Mouse (Mus musculus): ENCODE measurements at regions not wholly inside any gene's neighbourhood (a gene's known extent, or its start where the extent isn't known, plus 50 kb on each side); places are given as distances from the start of the nearest gene placed in this dataset.

GRCm38 (mm10) chr14:71891667-71892066, 600.0 kb downstream of the Gm9195 start:
- H3K9ac ChIP-seq = no peak overlapping the region
- 58% methylated on average over 1 of the region's 1 CpGs for WGBS

DNA sequence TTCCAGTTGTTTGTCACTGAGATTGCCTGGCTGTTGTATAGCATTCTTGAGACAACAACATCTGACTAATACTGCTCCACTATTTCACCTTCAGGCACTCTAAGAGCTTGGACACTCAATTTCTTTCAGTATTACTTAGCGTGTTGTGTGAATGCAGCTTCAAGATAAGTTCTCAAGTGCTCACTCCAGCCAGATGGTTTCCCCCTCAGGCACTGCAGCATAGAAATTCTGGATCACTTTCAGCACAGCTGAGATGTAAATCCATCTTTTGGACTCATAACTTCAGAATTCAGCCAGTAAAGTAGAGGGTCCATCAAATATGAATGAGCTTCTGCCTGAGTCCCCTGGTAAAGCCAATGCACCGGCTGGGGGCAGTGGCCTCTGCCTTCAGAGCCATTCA, 608.8 kb downstream of the Gm9195 start:
- H3K27ac ChIP-seq (ENCODE audit: poor library complexity, severe bottlenecking) = no peak overlapping the region
- H3K27me3 ChIP-seq (replicated peaks) = no peaks in the 10 kb centered on the region
- no peak overlapping the region for H3K4me3 ChIP-seq
- H3K9me3 ChIP-seq (replicated peaks) = no peaks in the 10 kb centered on the region
- no peaks in the 10 kb centered on the region for H3K36me3 ChIP-seq
- ATAC-seq (ENCODE audit: insufficient number of reproducible peaks, low FRiP score) = no peak
- H3K4me2 ChIP-seq = no peak overlapping the region
- no peak overlapping the region for H3K9ac ChIP-seq
- WGBS = 78% methylated on average over 2 of the region's 2 CpGs
- no peaks in the 10 kb centered on the region for H3K4me1 ChIP-seq (replicated peaks)

More at GRCm38 (mm10) chr14:71891667-71892066, 600.0 kb downstream of the Gm9195 start:
- Histone ChIP-seq H3K4me1 (replicated peaks) (no peaks in the 10 kb centered on the region), H3K4me3 (no peak overlapping the region), H3K27ac (ENCODE audit: poor library complexity, severe bottlenecking) (no peak overlapping the region), H3K36me3 (no peaks in the 10 kb centered on the region), H3K4me2 (no peak overlapping the region), H3K27me3 (replicated peaks) (no peaks in the 10 kb centered on the region), H3K9me3 (replicated peaks) (no peaks in the 10 kb centered on the region)
- ATAC-seq (ENCODE audit: insufficient number of reproducible peaks, low FRiP score) = no peak

DNA sequence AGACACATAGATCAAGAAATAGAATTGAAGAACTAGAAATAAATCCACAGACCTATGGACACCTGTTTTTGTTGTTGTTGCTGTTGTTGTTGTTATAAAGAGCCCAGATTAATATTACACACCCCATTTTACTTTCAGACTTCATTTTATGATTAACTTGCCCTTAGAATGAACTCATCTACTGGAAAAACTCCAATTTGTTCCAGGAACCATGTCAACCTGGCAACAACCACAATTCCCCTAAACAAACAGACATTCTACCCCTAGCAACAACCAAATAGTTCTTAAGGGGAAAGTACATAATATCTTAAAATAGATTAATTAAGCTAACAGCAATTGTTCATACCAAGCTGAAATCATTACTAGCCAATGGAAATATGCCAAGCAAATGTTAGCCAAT, 646.1 kb downstream of the Gm9195 start:
- Histone ChIP-seq H3K4me2 (no peak overlapping the region), H3K27me3 (replicated peaks) (no peaks in the 10 kb centered on the region), H3K36me3 (no peaks in the 10 kb centered on the region), H3K4me1 (replicated peaks) (no peaks in the 10 kb centered on the region), H3K9me3 (replicated peaks) (no peaks in the 10 kb centered on the region), H3K9ac (no peak overlapping the region), H3K4me3 (no peak overlapping the region), H3K27ac (ENCODE audit: poor library complexity, severe bottlenecking) (no peak overlapping the region)
- ATAC-seq (ENCODE audit: insufficient number of reproducible peaks, low FRiP score) = no peak

DNA sequence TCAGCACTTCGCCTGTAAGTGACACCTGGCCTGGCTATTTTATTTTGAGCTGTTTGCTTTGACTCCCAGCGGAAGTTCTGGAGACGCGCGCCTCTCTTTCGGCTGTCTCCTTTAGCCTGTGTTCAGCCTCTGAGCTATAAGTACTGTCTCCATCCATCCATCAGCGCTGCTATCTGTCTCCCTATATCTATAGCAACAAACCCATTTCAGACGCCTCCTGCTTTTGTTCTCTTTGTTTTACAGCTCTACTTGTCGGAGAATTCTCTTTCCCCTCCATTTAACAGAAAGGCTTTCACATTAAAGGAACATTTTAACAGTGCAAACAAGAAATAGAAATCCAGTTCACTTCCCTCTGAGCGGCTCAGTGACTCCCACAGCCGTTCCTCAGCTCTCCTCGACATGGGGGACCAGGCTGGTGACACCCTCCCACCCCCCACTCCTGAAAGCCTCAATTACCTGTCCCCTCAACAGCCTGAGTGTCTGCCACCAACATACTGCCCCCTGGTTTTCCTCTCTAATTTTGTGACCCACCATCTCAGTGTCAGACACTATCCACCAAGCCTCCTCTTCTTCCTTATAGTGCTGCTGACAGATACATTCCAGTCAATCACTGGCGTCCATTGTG, 682.7 kb downstream of the Gm9195 start:
- no peak overlapping the region for H3K27ac ChIP-seq (ENCODE audit: poor library complexity, severe bottlenecking)
- H3K4me2 ChIP-seq = no peak overlapping the region
- no peaks in the 10 kb centered on the region for H3K9me3 ChIP-seq (replicated peaks)
- no peak overlapping the region for H3K4me3 ChIP-seq
- ATAC-seq (ENCODE audit: insufficient number of reproducible peaks, low FRiP score) = no peak
- H3K27me3 ChIP-seq (replicated peaks) = no peaks in the 10 kb centered on the region
- H3K4me1 ChIP-seq (replicated peaks) = no peaks in the 10 kb centered on the region
- 57% methylated on average over 13 of the region's 13 CpGs for WGBS
- no peaks in the 10 kb centered on the region for H3K36me3 ChIP-seq
- no peak overlapping the region for H3K9ac ChIP-seq

DNA sequence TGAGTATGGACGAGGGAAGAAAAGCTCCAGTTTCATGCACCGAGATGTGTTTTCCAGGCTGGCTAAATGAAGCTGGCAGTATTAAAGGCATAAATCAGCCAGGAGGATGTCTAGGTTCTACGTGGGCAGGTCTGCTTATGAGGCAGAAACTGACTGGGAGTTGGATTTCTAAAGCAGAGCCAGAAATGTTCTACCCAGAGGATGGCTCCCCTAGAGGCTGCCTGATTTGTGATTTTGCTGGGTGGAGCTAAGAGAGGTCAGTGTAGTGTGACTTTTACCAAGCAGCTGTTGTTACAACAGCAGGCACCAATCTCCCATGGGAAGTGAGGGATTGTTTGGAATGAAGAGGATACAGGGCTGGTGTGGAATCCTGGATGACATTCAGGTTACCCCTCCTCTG, 686.0 kb downstream of the Gm9195 start:
- Histone ChIP-seq H3K36me3 (no peaks in the 10 kb centered on the region), H3K4me1 (replicated peaks) (no peaks in the 10 kb centered on the region), H3K9me3 (replicated peaks) (peaks cover 4% of the 10 kb centered on the region; the same call in 1 of the 2 replicates), H3K4me3 (no peak overlapping the region), H3K27ac (ENCODE audit: poor library complexity, severe bottlenecking) (no peak overlapping the region), H3K27me3 (replicated peaks) (no peaks in the 10 kb centered on the region), H3K9ac (no peak overlapping the region), H3K4me2 (no peak overlapping the region)
- no peak for ATAC-seq (ENCODE audit: insufficient number of reproducible peaks, low FRiP score)
- 81% methylated on average over 3 of the region's 3 CpGs for WGBS

DNA sequence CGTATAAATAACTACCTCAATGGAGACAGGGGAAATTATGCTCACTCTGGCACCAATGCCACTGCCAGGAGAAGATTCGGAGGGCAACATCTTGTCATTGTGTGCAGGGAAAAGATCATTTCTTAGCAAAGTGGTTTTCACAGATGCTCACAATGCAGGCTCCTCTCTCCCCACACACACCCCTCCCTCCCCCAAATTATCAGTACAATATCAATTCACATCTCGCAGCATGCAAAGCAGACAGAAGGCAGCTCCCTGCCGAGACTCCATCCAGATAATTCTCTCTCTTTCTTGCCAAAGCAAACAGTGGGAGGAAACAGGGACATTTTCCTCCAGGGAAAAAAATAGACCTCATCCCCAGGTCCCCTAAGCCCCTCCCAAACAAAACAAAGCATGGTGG, 691.8 kb downstream of the Gm9195 start:
- Histone ChIP-seq H3K27me3 (replicated peaks) (no peaks in the 10 kb centered on the region), H3K4me1 (replicated peaks) (no peaks in the 10 kb centered on the region), H3K4me3 (no peak overlapping the region), H3K27ac (ENCODE audit: poor library complexity, severe bottlenecking) (no peak overlapping the region), H3K9ac (no peak overlapping the region), H3K36me3 (no peaks in the 10 kb centered on the region), H3K9me3 (replicated peaks) (peaks cover 5% of the 10 kb centered on the region; the same call in 1 of the 2 replicates), H3K4me2 (no peak overlapping the region)
- 55% methylated on average over 4 of the region's 4 CpGs for WGBS
- no peak for ATAC-seq (ENCODE audit: insufficient number of reproducible peaks, low FRiP score)

- no peak overlapping the region for H3K4me3 ChIP-seq
- peaks cover 2% of the 10 kb centered on the region; the same call in 1 of the 2 replicates for H3K9me3 ChIP-seq (replicated peaks)
- no peaks in the 10 kb centered on the region for H3K27me3 ChIP-seq (replicated peaks)
- no peak for ATAC-seq (ENCODE audit: insufficient number of reproducible peaks, low FRiP score)
- H3K4me2 ChIP-seq = no peak overlapping the region
- no peaks in the 10 kb centered on the region for H3K4me1 ChIP-seq (replicated peaks)
- no peak overlapping the region for H3K9ac ChIP-seq
- H3K27ac ChIP-seq (ENCODE audit: poor library complexity, severe bottlenecking) = no peak overlapping the region
- H3K36me3 ChIP-seq = no peaks in the 10 kb centered on the region
- WGBS = 57% methylated on average over 3 of the region's 3 CpGs
Measured at GRCm38 (mm10) chr14:71795713-71796112, 695.9 kb downstream of the Gm9195 start.

DNA sequence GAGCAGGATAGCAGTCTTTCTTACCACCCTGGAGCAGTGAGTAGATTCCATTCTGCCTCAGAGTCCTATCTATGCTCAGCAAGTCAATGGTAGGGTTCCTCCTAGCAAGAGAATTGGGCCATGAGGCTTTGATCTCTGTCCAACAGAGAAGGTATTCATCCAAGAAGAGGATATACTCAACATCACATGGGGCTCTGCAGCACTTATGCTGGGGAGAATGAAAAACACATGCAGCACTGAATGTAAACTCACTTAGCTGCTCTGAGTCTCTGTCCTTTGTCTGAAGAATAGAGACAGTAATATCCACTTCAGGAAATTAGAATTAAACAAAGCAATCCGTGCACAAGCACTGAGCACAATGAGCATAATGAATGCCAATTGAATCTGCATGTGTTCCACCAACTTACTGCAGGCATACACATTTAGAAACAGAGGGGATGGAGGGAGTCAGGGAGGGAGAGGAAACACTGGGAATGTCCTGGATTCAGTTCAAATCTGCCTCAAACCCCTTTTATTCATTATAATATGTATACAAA, 714.6 kb downstream of the Gm9195 start:
- ATAC-seq (ENCODE audit: insufficient number of reproducible peaks, low FRiP score) = no peak

GRCm38 (mm10) chr14:71766856-71767255, 724.8 kb downstream of the Gm9195 start:
- Histone ChIP-seq H3K27ac (ENCODE audit: poor library complexity, severe bottlenecking) (no peak overlapping the region), H3K4me2 (no peak overlapping the region), H3K9me3 (replicated peaks) (no peaks in the 10 kb centered on the region), H3K9ac (no peak overlapping the region), H3K4me1 (replicated peaks) (no peaks in the 10 kb centered on the region), H3K4me3 (no peak overlapping the region), H3K27me3 (replicated peaks) (no peaks in the 10 kb centered on the region), H3K36me3 (no peaks in the 10 kb centered on the region)
- WGBS = 83% methylated on average over 1 of the region's 1 CpGs
- no peak for ATAC-seq (ENCODE audit: insufficient number of reproducible peaks, low FRiP score)

More for the DNA sequence above, 714.6 kb downstream of the Gm9195 start:
- no peak overlapping the region for H3K27ac ChIP-seq (ENCODE audit: poor library complexity, severe bottlenecking)
- WGBS = 69% methylated on average over 1 of the region's 1 CpGs
- no peak overlapping the region for H3K9ac ChIP-seq
- H3K27me3 ChIP-seq (replicated peaks) = no peaks in the 10 kb centered on the region
- no peak overlapping the region for H3K4me2 ChIP-seq
- no peaks in the 10 kb centered on the region for H3K4me1 ChIP-seq (replicated peaks)
- H3K9me3 ChIP-seq (replicated peaks) = no peaks in the 10 kb centered on the region; the same call in 1 of the 2 replicates
- no peaks in the 10 kb centered on the region for H3K36me3 ChIP-seq
- no peak overlapping the region for H3K4me3 ChIP-seq

DNA sequence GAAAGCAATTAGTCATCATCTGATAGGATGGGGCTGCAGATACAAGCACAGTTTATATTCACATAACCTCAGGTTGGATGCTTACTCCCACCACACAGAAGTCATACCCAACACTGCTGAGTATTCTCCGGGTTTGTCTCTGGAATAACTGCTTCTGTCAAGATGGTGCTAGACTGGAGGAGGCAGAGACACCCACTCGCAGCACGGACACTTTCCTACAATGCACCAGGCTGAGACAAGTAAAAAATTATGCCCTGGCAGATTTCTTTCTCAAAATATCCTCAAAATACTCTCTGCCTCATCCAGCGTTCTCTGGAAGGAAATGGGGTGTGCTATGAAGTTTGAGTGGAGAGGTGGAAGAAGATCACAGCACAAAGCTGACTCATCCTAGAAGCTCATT, 763.1 kb downstream of the Gm9195 start:
- ATAC-seq (ENCODE audit: insufficient number of reproducible peaks, low FRiP score) = no peak
- Histone ChIP-seq H3K4me1 (replicated peaks) (no peaks in the 10 kb centered on the region), H3K27me3 (replicated peaks) (no peaks in the 10 kb centered on the region), H3K4me3 (no peak overlapping the region), H3K36me3 (no peaks in the 10 kb centered on the region), H3K9ac (no peak overlapping the region), H3K4me2 (no peak overlapping the region), H3K9me3 (replicated peaks) (no peaks in the 10 kb centered on the region), H3K27ac (ENCODE audit: poor library complexity, severe bottlenecking) (no peak overlapping the region)
- WGBS = 78% methylated on average over 4 of the region's 4 CpGs

DNA sequence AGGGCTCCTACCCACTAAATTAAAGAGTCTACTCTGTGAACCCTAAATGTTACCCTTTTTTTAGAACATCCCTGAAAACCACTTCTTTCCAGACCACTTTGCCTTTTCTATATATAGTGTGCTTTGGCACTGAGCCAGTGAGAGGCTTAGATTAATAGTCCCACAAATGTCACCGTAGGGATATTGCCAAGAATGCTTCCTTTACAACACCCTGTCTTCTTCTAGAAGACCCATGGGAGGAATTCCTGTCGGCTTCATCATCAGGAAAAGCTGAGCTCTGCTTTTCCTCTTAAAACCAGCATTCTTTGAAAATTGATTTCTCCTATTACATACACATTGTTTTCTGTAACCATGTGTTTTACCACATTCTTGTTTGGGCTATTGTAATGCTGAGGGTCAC, 768.1 kb downstream of the Gm9195 start:
- WGBS = 28% methylated on average over 2 of the region's 2 CpGs
- no peaks in the 10 kb centered on the region for H3K27me3 ChIP-seq (replicated peaks)
- no peaks in the 10 kb centered on the region for H3K36me3 ChIP-seq
- no peaks in the 10 kb centered on the region for H3K4me1 ChIP-seq (replicated peaks)
- no peak overlapping the region for H3K27ac ChIP-seq (ENCODE audit: poor library complexity, severe bottlenecking)
- ATAC-seq (ENCODE audit: insufficient number of reproducible peaks, low FRiP score) = no peak
- H3K9ac ChIP-seq = no peak overlapping the region
- H3K4me2 ChIP-seq = no peak overlapping the region
- H3K9me3 ChIP-seq (replicated peaks) = no peaks in the 10 kb centered on the region
- no peak overlapping the region for H3K4me3 ChIP-seq
